Mouse (Mus musculus): ENCODE measurements around the gene Nuak1. TPM values are rescaled to one million over a fixed set of nuclear protein-coding genes. Genes with fewer than 3 reads are reported as not detected.

The Nuak1 gene
- polyA plus RNA-seq, 1 experiment, result not detected

DNA sequence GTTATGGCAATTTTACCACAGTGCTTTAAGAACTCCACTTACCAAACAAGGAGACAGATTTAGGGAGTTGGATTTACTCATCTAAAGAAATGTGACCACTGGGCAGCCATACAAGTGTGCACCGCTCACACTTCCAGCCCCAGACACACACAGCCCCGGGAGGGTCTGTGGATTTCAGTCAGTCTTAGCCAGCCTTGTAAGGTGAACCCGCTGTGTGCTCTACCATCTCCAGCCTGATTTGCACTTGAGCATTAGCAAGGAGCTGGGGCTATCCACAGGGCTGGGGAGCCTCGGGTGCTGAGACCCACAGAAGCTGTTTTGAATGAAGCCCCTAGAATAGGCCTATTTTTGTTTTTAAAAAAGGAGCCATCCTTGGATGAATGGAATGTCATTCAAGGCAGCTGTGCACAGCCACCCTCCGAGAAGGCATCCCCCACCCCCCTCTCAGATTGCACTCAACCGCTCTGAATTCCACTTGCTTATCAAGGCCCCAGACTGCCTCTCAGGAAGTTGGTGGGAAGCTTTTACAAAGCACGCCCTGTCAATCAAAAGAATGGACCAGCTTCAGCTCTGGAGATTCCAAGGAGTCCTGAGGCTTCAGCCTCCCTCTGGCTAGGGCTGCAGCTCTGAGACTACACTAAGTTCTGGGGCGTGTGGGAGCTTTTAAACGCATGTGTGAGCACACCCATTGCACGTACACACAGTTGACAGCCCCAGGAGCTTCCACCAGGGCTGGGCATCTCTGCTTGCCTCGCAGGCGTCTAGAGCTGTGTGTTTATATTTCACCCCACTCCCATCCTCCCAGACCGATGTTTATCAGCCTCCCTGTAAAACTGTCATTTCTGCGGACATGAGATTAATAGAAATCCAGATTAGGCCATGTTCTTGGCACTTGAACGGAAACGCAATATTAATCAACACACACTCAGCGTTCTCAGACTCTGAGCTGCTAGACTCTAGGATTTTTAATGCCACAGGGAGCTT lies 57.2 kb downstream of the Nuak1 start:
- TF ChIP-seq GATA1 (IDR thresholded peaks at IDR 0.05; ENCODE audit: low read length), result no peak

DNA sequence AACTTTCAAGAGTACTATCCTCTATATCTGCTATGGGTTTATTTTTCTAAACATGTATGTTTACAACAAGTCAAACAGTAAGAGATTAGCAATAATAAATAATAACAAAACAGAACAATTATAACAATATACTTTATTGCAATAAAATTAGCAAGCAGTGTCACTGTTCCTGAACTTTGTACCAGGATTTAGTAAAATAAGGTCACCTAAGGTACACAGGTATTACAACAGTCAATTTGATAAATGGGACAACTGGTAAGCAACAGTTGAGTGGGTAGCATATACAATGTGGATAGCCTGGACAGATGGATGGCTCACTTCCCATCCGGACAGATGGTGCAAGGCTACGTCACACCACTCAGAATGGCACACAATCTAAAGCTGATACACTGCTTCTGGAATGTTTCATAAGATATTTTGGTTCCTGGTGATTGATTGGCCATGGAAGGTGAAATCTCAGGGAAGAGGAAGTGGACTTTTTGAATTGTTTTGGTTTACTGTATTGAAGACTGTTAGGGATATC lies 59.1 kb downstream of the Nuak1 start:
- no peak for TF ChIP-seq GATA1 (IDR thresholded peaks at IDR 0.05; ENCODE audit: low read length)

DNA sequence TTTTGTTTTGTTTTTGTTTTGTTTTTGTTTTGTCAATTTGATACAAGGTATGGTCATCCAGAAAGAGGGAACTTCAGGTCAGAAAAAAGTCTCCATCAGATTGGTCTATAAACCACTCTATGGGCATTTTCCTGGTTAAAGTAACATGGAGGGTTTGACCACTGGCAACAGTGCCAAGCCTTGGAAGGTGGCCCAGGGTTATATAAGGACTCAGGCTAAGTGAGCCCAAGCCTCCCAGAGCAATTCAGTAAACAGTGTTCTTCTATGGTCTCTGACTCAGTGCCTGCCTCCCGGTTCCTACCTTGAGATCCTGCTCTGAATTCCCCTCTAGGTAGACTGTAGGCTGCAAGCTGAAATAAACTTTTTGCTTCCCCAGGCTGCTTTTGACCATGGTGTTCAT lies 61.0 kb downstream of the Nuak1 start:
- no peak for TF ChIP-seq GATA1 (IDR thresholded peaks at IDR 0.05; ENCODE audit: low read length)

DNA sequence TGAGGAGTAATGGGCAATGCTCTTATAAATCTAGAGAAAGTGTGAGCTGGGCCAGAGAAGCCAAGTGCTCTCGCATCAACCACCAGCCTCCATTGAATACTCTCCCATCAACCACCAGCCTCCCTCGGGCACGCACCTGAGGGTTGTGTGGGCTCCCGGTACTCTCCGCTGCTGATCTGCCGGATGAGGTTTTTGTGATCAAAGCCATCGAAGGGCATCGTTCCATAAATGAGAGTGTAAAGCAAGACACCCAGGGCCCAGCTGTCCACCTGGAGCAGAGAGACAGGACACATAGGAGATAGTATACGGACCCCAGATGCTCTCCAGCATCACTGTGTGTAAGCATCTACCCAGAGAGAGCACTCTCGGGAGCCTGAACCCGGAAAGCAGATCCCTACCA lies 62.4 kb downstream of the Nuak1 start:
- TF ChIP-seq GATA1 (IDR thresholded peaks at IDR 0.05; ENCODE audit: low read length), result no peak

DNA sequence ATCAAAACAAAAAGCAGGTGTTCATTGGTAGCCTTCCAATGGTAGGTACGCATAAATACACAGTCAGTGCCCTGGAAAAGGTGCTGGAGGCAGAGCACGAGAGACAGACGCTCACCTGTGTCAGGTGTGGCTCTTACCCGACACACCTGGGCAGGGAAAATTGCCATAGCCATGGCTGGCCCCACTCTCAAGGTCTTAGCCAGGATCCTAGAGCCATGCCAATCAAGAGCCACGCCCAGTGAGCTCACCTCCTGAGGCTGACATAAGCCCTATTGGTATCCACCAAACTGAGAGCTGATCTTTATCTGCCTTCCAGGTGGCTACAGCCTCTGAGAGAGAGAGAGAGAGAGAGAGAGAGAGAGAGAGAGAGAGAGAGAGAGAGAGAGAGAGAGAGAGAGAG lies 64.1 kb downstream of the Nuak1 start:
- no peak for TF ChIP-seq GATA1 (IDR thresholded peaks at IDR 0.05; ENCODE audit: low read length)

DNA sequence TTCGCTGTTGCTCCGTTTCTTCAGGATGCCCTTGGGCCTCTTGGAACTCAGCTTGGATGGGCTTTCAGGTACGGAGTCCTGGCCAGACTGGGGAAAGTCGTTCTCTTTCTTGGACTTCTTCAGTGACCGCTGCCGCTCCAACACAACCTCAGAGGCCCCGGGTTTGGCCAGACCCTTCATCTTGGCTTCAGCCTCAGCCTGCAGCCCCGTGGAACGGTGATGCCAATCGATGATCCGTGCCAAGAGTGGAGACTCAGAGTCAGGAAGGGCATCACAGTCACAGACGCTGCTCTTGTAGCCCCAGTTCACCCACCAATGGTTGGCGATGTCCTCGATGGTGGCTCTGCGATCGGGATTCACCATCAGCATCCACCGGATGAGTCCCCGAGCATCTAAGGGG lies 65.4 kb downstream of the Nuak1 start:
- TF ChIP-seq GATA1 (IDR thresholded peaks at IDR 0.05; ENCODE audit: low read length), result no peak

DNA sequence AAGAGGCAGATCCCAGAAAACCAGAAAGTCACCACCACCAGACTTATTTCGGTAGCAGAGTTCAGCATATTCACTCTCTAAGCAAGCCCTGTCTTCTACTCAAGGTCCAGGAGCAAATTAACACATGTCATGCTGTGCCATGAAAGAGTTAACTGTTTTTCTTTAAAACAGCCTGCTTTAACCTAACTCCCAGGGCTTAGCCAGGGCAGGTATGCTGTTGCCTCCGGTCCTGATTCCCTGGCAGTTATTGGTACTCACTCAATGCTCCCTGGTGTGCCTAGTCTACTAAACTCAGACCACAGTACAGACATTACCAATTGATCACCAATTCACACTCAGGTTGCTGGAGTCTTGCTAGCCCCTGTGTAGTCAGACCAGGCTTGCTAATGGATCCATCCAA lies 66.9 kb downstream of the Nuak1 start:
- TF ChIP-seq GATA1 (IDR thresholded peaks at IDR 0.05; ENCODE audit: low read length), result no peak

DNA sequence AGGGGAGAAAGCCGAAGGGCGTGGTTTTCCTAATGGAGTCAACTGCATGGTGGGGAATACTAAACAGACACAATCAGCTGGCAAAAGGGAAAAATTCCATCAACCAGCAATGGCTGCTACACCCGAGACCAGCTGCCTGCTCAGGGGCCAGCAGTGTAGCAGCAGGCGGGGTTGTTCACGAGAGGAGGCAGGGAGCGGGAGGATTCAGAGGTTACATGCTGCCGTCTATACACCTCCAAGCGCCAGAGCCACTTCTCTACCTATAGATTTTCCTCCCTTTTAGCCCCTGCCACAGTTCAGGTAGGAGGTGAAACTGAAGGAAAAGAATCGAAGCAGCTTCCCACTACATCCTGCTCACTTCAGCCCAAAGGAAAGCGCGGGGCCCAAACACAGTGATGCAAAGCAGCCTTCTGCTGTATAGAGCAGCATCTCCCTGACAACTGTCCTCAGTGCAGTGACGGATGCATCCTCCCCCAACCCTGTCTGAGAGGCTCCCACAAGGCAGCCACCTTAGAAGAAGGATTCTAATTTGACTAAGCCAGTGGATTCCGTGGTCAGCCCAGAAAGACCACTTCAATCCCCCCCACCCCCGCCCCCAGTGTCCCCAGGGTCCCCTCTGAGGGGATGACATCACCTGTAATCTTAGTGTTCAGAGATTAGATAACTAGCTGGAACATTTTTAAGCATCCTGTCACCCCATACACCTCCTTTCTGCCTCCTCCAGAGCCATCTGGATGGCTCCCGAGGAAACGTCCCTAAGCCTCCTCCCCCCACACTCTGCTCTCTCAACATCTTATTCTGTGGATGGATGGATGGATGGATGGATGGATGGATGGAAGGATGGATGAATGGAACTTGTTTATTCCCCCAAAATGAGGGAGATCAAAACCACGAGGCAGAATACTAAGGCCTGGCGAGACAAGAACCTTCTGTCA lies 68.0 kb downstream of the Nuak1 start:
- no peak for TF ChIP-seq GATA1 (IDR thresholded peaks at IDR 0.05; ENCODE audit: low read length)

DNA sequence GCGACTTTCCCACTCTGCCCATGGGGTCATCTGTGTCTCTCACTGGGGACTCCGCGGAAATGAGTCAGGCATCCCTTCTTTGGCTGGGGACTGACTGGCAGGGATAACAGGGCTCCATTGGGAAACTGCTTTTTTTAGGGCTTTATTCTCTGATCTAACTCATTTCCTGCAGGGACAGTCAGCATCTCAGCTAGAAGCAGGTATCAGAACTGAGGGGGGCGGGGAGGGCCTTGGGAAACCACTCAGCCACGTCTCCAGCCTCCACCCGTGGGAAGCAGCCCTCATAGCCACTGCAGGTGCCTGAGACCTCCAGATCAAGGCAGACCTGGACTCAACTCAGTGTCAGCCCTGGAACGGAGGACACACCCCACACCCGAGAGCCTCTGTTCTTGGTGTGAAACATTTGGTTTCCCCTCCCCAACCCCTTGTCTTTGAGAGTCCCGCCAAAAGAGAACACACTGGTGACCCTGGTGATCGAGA lies 68.7 kb downstream of the Nuak1 start:
- no peak for TF ChIP-seq GATA1 (IDR thresholded peaks at IDR 0.05; ENCODE audit: low read length)

DNA sequence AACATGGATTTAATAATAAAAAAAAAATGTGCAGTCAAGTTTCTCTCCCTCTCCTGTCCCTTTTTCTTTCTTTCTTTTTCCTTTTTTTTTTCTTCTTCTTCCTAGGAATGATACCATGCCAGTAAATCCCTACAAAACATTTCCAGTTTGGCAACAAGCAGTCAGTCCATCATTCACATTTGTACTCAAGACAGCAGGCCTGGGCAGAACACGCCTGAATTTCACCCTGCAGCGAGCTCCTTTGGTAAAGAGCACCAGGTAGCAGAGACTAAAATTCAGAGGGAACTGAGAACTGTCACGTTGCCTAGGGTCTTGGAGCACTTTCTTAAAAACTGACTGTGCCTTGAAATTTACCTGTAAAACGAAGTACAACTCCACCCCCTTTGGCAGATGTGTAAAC lies 69.2 kb downstream of the Nuak1 start:
- TF ChIP-seq GATA1 (IDR thresholded peaks at IDR 0.05; ENCODE audit: low read length), result no peak

DNA sequence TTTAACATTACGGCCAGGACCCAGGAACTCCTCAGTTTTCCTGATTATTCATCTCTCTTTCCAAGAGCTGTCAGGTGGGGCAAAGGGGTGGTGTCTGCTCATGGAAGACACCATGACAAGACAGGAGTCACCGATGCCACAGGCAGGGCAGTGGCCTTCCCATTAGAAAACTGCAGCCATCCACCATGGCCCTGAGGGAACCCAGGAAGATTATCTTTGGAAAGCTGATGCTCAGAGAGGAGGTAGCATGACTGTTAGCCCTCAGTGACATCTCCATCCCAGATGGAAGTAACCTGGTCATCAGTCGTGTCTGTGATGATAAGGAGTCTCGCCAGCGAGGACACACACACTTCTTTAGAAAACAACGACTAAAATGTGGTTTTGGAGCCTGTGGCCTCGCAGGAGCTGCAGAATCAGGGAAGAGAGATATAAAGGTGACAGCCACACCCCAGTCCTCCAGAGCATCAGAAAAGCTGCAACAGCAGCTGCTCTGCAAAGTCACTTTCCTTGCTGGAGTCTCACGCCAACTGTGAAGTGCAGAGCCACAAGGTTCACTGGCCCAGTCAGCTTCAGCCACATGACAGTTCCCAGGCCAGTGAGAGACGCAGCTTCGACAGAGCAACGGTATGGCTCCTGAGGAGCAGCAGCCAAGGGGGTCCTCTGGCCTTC lies 70.6 kb downstream of the Nuak1 start:
- no peak for TF ChIP-seq GATA1 (IDR thresholded peaks at IDR 0.05; ENCODE audit: low read length)

DNA sequence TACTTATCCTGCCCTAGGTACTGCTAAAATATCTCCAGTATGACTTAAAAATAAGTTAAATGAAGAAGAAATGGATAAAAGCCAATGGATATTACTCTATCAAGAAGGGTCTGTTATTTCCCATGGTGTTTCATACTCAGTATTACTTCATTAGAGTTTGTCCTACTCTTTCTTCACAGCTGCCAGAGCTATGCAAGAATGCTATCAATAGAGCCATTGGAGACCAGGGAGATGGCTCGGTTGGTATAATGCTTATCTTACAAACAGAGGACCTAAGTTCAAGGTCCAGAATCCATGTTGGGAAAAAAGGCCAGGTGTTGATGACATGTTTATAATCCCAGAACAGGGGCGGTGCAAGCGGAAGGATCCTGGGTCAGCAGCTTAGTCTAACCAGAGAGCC lies 72.2 kb downstream of the Nuak1 start:
- no peak for TF ChIP-seq GATA1 (IDR thresholded peaks at IDR 0.05; ENCODE audit: low read length)

DNA sequence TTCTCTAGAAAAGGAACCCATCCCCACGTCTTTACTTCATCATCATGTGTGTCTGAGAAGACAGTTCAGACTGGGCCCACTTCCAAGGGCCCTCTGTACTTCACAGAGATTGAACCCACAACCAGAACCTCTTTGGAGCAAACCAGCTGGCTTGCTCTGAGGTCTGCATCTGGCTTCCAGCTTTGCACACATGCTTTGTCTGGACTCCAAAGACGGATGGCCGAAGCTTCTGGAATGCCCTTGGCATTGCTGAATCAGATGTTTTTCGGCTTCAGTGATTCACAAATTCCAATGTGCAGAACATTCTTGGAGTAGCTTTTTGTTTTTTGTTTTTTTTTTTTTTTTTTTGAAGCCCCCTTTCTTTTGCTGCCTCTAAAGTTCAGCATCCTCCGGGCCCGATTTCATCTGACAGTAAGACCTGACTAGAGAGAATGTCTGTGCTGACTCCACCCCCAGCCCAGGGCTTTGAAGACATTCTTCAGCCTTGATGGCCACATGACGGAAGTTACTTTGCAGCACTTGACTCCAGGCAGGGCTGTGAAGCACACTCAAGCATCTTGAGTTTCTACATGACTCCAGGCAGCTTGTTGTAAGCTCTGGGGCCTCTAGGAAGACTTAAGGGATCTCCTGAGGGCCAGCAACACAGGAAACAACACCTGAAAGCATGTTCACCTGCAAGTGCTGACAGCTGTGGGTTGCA lies 75.1 kb downstream of the Nuak1 start:
- no peak for TF ChIP-seq GATA1 (IDR thresholded peaks at IDR 0.05; ENCODE audit: low read length)

DNA sequence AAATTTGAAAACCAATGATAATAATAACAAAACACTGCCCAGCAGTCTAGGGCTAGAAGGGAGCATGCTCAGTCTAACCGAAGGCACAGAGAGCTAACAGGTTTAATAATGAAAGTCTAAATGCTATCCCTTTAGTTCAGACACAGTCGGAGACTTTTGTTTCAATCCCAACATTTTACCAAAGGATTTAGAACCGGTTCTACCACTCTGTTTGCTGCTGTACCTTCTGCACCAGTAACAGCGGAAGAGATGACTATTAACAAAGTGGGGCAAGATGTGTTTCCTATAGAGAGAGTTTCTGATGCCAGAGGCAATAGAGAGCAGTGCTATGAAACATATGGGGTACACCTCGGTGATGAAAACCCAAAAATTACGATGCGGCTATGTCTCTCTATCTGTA lies 76.6 kb downstream of the Nuak1 start:
- TF ChIP-seq GATA1 (IDR thresholded peaks at IDR 0.05; ENCODE audit: low read length), result no peak

DNA sequence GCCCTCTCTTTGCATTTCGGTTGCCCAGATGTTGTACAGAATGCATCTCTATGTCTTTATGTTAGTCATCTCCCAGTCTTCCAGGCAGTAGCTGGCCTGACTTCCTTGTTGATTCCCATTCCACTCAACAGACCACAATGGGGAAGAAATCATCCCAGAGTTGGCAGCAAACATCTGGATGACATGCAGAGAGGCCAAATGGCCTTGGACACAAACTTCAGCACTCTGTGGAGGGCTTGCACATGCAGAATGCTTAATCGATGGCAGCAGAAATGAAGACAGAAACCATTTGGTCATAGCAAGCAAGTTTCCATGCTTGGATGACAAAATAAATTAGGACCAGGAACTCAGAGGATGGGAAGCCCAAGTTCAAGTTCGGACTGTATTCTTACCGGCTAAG lies 79.4 kb downstream of the Nuak1 start:
- TF ChIP-seq GATA1 (IDR thresholded peaks at IDR 0.05; ENCODE audit: low read length), result no peak

All from G1E-ER4 (cell line).